Comparison of ENCODE assay signal across 26 mouse cellular contexts in the genomic region with DNA sequence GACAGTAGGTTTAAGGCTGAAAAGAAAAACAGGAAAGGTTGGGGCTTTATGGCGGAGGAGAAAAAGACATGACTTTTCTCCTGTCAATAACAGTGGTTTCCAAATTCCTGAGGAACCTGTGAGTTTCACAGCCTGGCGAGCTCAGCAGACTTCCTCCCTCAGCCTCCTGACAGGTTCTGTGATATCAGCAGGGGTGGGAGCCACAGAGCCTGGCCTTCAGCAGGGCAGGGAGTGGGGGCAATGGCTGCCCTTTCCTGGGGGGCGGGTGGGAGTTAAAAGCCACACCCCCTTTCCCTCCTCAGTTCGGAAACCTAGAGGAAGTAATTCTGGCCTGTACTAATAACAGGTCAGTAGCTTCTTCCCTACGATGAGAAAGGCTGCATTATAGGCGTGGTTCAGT.
DNase-seq lines count a peak whose midpoint lies in the region; ATAC-seq and TF ChIP-seq lines count a peak whose summit lies in the region.
"Had no signal": no experiment of that assay in that cellular context is flagged by ENCODE, and none has a peak within 500 bp of the region (broad histone marks: within the 10 kb centered on the region; RNA-seq: fewer than 3 reads in every experiment).

No protein-coding gene starts in this region.

- TF ChIP-seq CTCF in stomach, postnatal 0 days (IDR thresholded peaks at IDR 0.05; ENCODE audit: low read depth), result no peak
- TF ChIP-seq CTCF in thymus, adult 2 months (IDR thresholded peaks at IDR 0.05; ENCODE audit: borderline replicate concordance, control insufficient read depth, extremely low read depth, insufficient read depth, low read length, poor library complexity), result no peak

- 0 out of 4 replicates have a peak overlapping the region, but pooled peaks of 1 of the 2 experiments have one; percentile 26 for H3K27ac ChIP-seq in heart, embryonic 14.5 days (replicated peaks in 1 of 2; ENCODE audit: control insufficient read depth in 1 of 2, insufficient read depth in 1 of 2, low read depth in 2 of 2, low read length in 2 of 2)
- H3K27ac ChIP-seq in stomach, embryonic 14.5 days (ENCODE audit: low read length), result peak overlapping the region; percentile 29
- H3K27ac ChIP-seq in stomach, postnatal 0 days (replicated peaks), result no peak overlapping the region
- no peak overlapping the region for H3K27ac ChIP-seq in liver, embryonic 11.5 days (ENCODE audit: low read depth, low read length)
- no peak overlapping the region for H3K27ac ChIP-seq in thymus, adult 2 months (ENCODE audit: control insufficient read depth, insufficient read depth, low read length)
- H3K27ac ChIP-seq: embryonic facial prominence, embryonic 10.5 days; embryonic facial prominence, embryonic 15.5 days; forebrain, embryonic 12.5 days; heart, embryonic 13.5 days; hindbrain, embryonic 10.5 days; liver, embryonic 15.5 days; lung, embryonic 15.5 days; stomach, embryonic 15.5 days had no signal

- H3K9ac ChIP-seq in heart, embryonic 14.5 days (ENCODE audit: low read length), result no peak overlapping the region
- H3K9ac ChIP-seq in stomach, embryonic 14.5 days (replicated peaks; ENCODE audit: low read depth, low read length), result no peak overlapping the region
- H3K9ac ChIP-seq in stomach, postnatal 0 days (ENCODE audit: low read length), result no peak overlapping the region
- H3K9ac ChIP-seq in liver, embryonic 11.5 days (ENCODE audit: low read depth, low read length), result no peak overlapping the region
- H3K9ac ChIP-seq: embryonic facial prominence, embryonic 15.5 days; forebrain, embryonic 12.5 days; forebrain, postnatal 0 days; heart, embryonic 13.5 days; liver, embryonic 15.5 days; lung, embryonic 15.5 days; stomach, embryonic 15.5 days had no signal

- no peaks in the 10 kb centered on the region for H3K36me3 ChIP-seq in heart, embryonic 14.5 days (ENCODE audit: control insufficient read depth, insufficient read depth, low read length)
- no peaks in the 10 kb centered on the region for H3K36me3 ChIP-seq in stomach, embryonic 14.5 days (ENCODE audit: control insufficient read depth, insufficient read depth, low read length)
- no peaks in the 10 kb centered on the region for H3K36me3 ChIP-seq in stomach, postnatal 0 days (ENCODE audit: control insufficient read depth, insufficient read depth, low read length)
- H3K36me3 ChIP-seq in liver, embryonic 11.5 days (ENCODE audit: control insufficient read depth, insufficient read depth, low read length), result no peaks in the 10 kb centered on the region
- no peaks in the 10 kb centered on the region for H3K36me3 ChIP-seq in thymus, adult 2 months (ENCODE audit: control insufficient read depth, insufficient read depth, low read length)
- H3K36me3 ChIP-seq: embryonic facial prominence, embryonic 10.5 days; embryonic facial prominence, embryonic 15.5 days; forebrain, embryonic 12.5 days; heart, embryonic 13.5 days; hindbrain, embryonic 10.5 days; liver, embryonic 15.5 days; lung, embryonic 15.5 days; stomach, embryonic 15.5 days had no signal

- intact Hi-C loops in heart, postnatal 14 days (cut with DNase I), result no loop called here

- 31% methylated on average over 6 of the region's 6 CpGs for WGBS in heart, embryonic 14.5 days
- WGBS in stomach, embryonic 14.5 days, result 35% methylated on average over 6 of the region's 6 CpGs
- WGBS in stomach, postnatal 0 days, result 53% methylated on average over 6 of the region's 6 CpGs
- WGBS in liver, embryonic 11.5 days, result 32% methylated on average over 6 of the region's 6 CpGs
- 46% methylated on average over 6 of the region's 6 CpGs for WGBS in thymus, adult 2 months

- H3K4me3 ChIP-seq in heart, embryonic 14.5 days (ENCODE audit: control insufficient read depth in 1 of 2, insufficient read depth in 1 of 2, low read depth in 1 of 2, low read length in 2 of 2), result no peak overlapping the region
- H3K4me3 ChIP-seq in stomach, embryonic 14.5 days (ENCODE audit: low read depth, low read length), result no peak overlapping the region
- no peak overlapping the region for H3K4me3 ChIP-seq in stomach, postnatal 0 days (ENCODE audit: low read depth, low read length)
- no peak overlapping the region for H3K4me3 ChIP-seq in liver, embryonic 11.5 days (ENCODE audit: low read depth, low read length)
- H3K4me3 ChIP-seq in thymus, adult 2 months (ENCODE audit: control insufficient read depth, insufficient read depth, low read length), result no peak overlapping the region
- H3K4me3 ChIP-seq: embryonic facial prominence, embryonic 10.5 days; embryonic facial prominence, embryonic 15.5 days; forebrain, embryonic 12.5 days; heart, embryonic 13.5 days; hindbrain, embryonic 10.5 days; liver, embryonic 15.5 days; lung, embryonic 15.5 days; stomach, embryonic 15.5 days had no signal

- no peak for TF ChIP-seq POLR2A in thymus, adult 2 months (IDR thresholded peaks at IDR 0.05; ENCODE audit: control insufficient read depth, extremely low read depth, insufficient read depth, low read length, poor library complexity)

- H3K9me3 ChIP-seq in heart, embryonic 14.5 days (ENCODE audit: control insufficient read depth, low read length), result no peaks in the 10 kb centered on the region
- H3K9me3 ChIP-seq in stomach, embryonic 14.5 days (ENCODE audit: control insufficient read depth, low read depth, low read length), result no peaks in the 10 kb centered on the region
- H3K9me3 ChIP-seq in stomach, postnatal 0 days (ENCODE audit: control insufficient read depth, low read length), result no peaks in the 10 kb centered on the region
- H3K9me3 ChIP-seq in liver, embryonic 11.5 days (ENCODE audit: control insufficient read depth, low read length), result no peaks in the 10 kb centered on the region
- H3K9me3 ChIP-seq: embryonic facial prominence, embryonic 10.5 days; embryonic facial prominence, embryonic 15.5 days; forebrain, embryonic 12.5 days; heart, embryonic 13.5 days; hindbrain, embryonic 10.5 days; liver, embryonic 15.5 days; lung, embryonic 15.5 days; stomach, embryonic 15.5 days had no signal

- H3K27me3 ChIP-seq in heart, embryonic 14.5 days (ENCODE audit: control insufficient read depth, insufficient read depth, low read length), result no peaks in the 10 kb centered on the region
- no peaks in the 10 kb centered on the region for H3K27me3 ChIP-seq in stomach, embryonic 14.5 days (ENCODE audit: control insufficient read depth, insufficient read depth, low read length)
- H3K27me3 ChIP-seq in stomach, postnatal 0 days (ENCODE audit: control insufficient read depth, insufficient read depth, low read length), result no peaks in the 10 kb centered on the region
- H3K27me3 ChIP-seq in liver, embryonic 11.5 days (replicated peaks; ENCODE audit: control insufficient read depth, insufficient read depth, low read length), result no peaks in the 10 kb centered on the region
- no peaks in the 10 kb centered on the region for H3K27me3 ChIP-seq in thymus, adult 2 months (ENCODE audit: control insufficient read depth, insufficient read depth, low read length)
- H3K27me3 ChIP-seq: embryonic facial prominence, embryonic 15.5 days; forebrain, embryonic 12.5 days; heart, embryonic 13.5 days; liver, embryonic 15.5 days; lung, embryonic 15.5 days; stomach, embryonic 15.5 days had no signal

- no peak overlapping the region for H3K4me2 ChIP-seq in heart, embryonic 14.5 days (ENCODE audit: low read length)
- H3K4me2 ChIP-seq in stomach, embryonic 14.5 days (replicated peaks; ENCODE audit: low read depth, low read length), result no peak overlapping the region
- H3K4me2 ChIP-seq in stomach, postnatal 0 days (replicated peaks; ENCODE audit: low read depth), result no peak overlapping the region
- peak overlapping the region; percentile 14; the same call in 1 of the 2 replicates for H3K4me2 ChIP-seq in liver, embryonic 11.5 days
- H3K4me2 ChIP-seq: embryonic facial prominence, embryonic 15.5 days; forebrain, embryonic 12.5 days; heart, embryonic 13.5 days; liver, embryonic 15.5 days; lung, embryonic 15.5 days; stomach, embryonic 15.5 days had no signal

- TF ChIP-seq EP300 in stomach, postnatal 0 days (optimal IDR thresholded peaks at IDR 0.05), result no peak

- DNase-seq in heart, postnatal 14 days, result no peak
- DNase-seq in stomach, postnatal 0 days (ENCODE audit: low spot score), result no peak
- no peak for DNase-seq in liver, embryonic 11.5 days (ENCODE audit: low spot score)
- DNase-seq in adrenal gland, adult 2 months, result no peak
- no peak for DNase-seq in thymus, adult 2 months
- DNase-seq: adrenal gland, postnatal 36 days; B cell, adult 2 months; cerebellum, adult 18-20 months; cerebellum, postnatal 14 days; forebrain, postnatal 0 days; kidney, adult 9 months; kidney, postnatal 25 days; left cerebral cortex, postnatal 4 days; midbrain, embryonic 14.5 days; thymus, postnatal 25 days had no signal

- 0 out of 2 replicates have a peak, but pooled peaks have one; percentile 39 for ATAC-seq in heart, embryonic 14.5 days (ENCODE audit: insufficient number of reproducible peaks, insufficient read depth, low FRiP score, low read depth)
- ATAC-seq in stomach, embryonic 14.5 days (ENCODE audit: insufficient number of reproducible peaks, insufficient read depth, low FRiP score, low read depth), result no peak
- no peak for ATAC-seq in stomach, postnatal 0 days (ENCODE audit: low FRiP score, low TSS enrichment)
- 0 out of 2 replicates have a peak, but pooled peaks have one; percentile 29 for ATAC-seq in liver, embryonic 11.5 days (replicated peaks; ENCODE audit: low FRiP score)
- ATAC-seq: forebrain, postnatal 0 days; hindbrain, embryonic 16.5 days had no signal

- peaks cover 2 to 8% of the 10 kb centered on the region in 2 experiments; a peak in 3 of 4 replicates for H3K4me1 ChIP-seq in heart, embryonic 14.5 days (ENCODE audit: control insufficient read depth in 2 of 2, insufficient read depth in 2 of 2, low read length in 2 of 2)
- H3K4me1 ChIP-seq in stomach, embryonic 14.5 days (ENCODE audit: control insufficient read depth, insufficient read depth, low read length), result peaks cover 8% of the 10 kb centered on the region; the same call in 1 of the 2 replicates
- no peaks in the 10 kb centered on the region for H3K4me1 ChIP-seq in stomach, postnatal 0 days (replicated peaks; ENCODE audit: control insufficient read depth, insufficient read depth)
- H3K4me1 ChIP-seq in liver, embryonic 11.5 days (replicated peaks; ENCODE audit: control insufficient read depth, insufficient read depth, low read length), result peaks cover 3% of the 10 kb centered on the region; the same call in 1 of the 2 replicates
- peaks cover 2% of the 10 kb centered on the region; the same call in 1 of the 2 replicates for H3K4me1 ChIP-seq in thymus, adult 2 months (replicated peaks; ENCODE audit: control insufficient read depth, insufficient read depth, low read length)
- H3K4me1 ChIP-seq: embryonic facial prominence, embryonic 15.5 days; forebrain, embryonic 12.5 days; liver, embryonic 15.5 days had no signal

Comparison
In these comparisons a context has a peak if more than half of its experiments do, and no peak if none do; other contexts are left out.
1. ATAC-seq: peak in heart, embryonic 14.5 days (single experiment) and liver, embryonic 11.5 days (single experiment); none in stomach, embryonic 14.5 days (single experiment) and stomach, postnatal 0 days (single experiment).